Mouse (Mus musculus) neural tube, embryonic 13.5 days (tissue): ENCODE results near the gene Styx. TPM values are rescaled to one million over a fixed set of nuclear protein-coding genes. Genes with fewer than 3 reads are reported as not detected.
A peak's percentile ranks its signal among the peaks of the same experiment; 100 is the strongest.
"Not testable (repeated sequence)": the region's sequence is repeated elsewhere in the genome, so short reads cannot be mapped to it uniquely, and the experiment has no call there.

Experiments used
- ATAC-seq: fragments of 200-750 bp; cut with Nextera tagmentation; 2 replicates; pipeline ENCODE4 v1.8.0; 2017; ENCODE audit warnings: low read depth, mild to moderate bottlenecking, moderate TSS enrichment, moderate library complexity
- H3K27ac ChIP-seq: fragments of 300-500 bp; sonication (generic); replicated peaks from 2 replicates; pipeline ENCODE4 v1.5.1; 2015; ENCODE audit warnings: moderate library complexity, mild to moderate bottlenecking, inconsistent platforms
- H3K27me3 ChIP-seq: fragments of 300-500 bp; sonication (generic); 2 replicates; pipeline ENCODE4 v1.6.1; 2015; ENCODE audit warnings: mild to moderate bottlenecking, inconsistent platforms
- H3K36me3 ChIP-seq: fragments of 300-500 bp; sonication (generic); 2 replicates; pipeline ENCODE4 v1.6.1; 2015; ENCODE audit warnings: mild to moderate bottlenecking, inconsistent platforms
- H3K4me1 ChIP-seq: fragments of 300-500 bp; sonication (generic); replicated peaks from 2 replicates; pipeline ENCODE4 v1.6.1; 2015; ENCODE audit warnings: inconsistent platforms
- H3K4me2 ChIP-seq: fragments of 300-500 bp; sonication (generic); 2 replicates; pipeline ENCODE4 v1.6.1; 2015; ENCODE audit warnings: inconsistent platforms, mild to moderate bottlenecking, moderate library complexity
- H3K4me3 ChIP-seq: fragments of 300-500 bp; sonication (generic); 2 replicates; pipeline ENCODE4 v1.5.1; 2015; ENCODE audit warnings: mild to moderate bottlenecking, inconsistent platforms
- H3K9ac ChIP-seq: fragments of 300-500 bp; sonication (generic); 2 replicates; pipeline ENCODE4 v1.6.1; 2015; ENCODE audit warnings: moderate library complexity, mild to moderate bottlenecking, inconsistent platforms
- H3K9me3 ChIP-seq: fragments of 300-500 bp; sonication (generic); 2 replicates; pipeline ENCODE4 v1.6.1; 2016; ENCODE audit warnings: inconsistent platforms
- WGBS: fragments of 180-500 bp; shearing (Covaris S2); methylation state at CpG from one replicate; pipeline ENCODE4 v1.1.7; 2015; 5-methylcytosine and 5-hydroxymethylcytosine counted together
- polyA plus RNA-seq: library from polyadenylated mRNA; unstranded; fragments of >200 nt; fragmentation: Nextera tagmentation; extraction: Ambion mirVana; gene quantifications from 2 replicates; pipeline ENCODE4 v1.2.1, GENCODE M21; 2015

The Styx gene
- polyA plus RNA-seq, 1 experiment from 2014 or later: 68.3 TPM

DNA sequence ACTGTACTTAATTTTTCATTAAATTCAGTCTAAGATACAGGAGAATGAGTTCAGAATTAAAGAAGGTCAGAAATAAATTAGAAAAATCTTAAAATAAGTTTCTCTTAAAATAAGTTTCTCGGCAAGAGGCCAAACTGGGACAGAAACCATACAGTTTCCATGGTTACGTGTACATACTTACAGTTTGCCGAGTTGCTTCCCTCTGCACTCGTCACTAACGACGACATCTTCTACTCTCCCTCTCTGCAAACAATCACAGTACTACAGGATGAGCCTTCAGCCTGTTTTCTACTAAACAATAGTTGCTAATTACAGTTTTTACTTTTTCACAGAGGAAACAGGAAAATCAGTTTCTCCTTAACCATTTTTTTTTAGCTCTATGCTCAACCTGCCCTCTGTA lies 29.9 kb downstream of the Styx start:
- H3K4me3 ChIP-seq: no peak overlapping the region
- no peaks in the 10 kb centered on the region for H3K27me3 ChIP-seq
- peaks cover 34% of the 10 kb centered on the region for H3K36me3 ChIP-seq
- H3K9me3 ChIP-seq: no peaks in the 10 kb centered on the region
- no peak for ATAC-seq
- H3K4me2 ChIP-seq: no peak overlapping the region
- no peak overlapping the region for H3K9ac ChIP-seq
- H3K4me1 ChIP-seq: no peaks in the 10 kb centered on the region
- 89% methylated on average over 6 of the region's 6 CpGs for WGBS
- no peak overlapping the region for H3K27ac ChIP-seq

DNA sequence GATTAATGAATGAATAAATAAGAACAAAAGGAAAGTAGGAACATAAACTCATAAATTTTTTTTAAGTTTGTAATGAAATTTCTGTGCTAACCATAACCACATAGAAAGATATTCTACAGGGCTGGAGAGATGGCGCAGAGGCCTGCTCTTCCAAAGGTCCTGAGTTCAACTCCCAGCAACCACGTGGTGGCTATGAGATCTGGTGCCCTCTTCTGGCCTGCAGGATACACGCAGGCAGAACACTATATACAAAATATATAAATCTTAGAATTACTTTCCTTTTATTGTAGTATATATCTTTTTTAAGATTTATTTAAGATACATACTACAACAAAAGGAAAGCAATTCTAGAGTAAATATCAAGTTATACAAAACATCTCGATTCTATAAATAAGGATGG lies 32.0 kb downstream of the Styx start:
- Histone ChIP-seq H3K4me3 (no peak overlapping the region), H3K9me3 (no peaks in the 10 kb centered on the region), H3K27ac (no peak overlapping the region), H3K9ac (no peak overlapping the region), H3K36me3 (peaks cover 34% of the 10 kb centered on the region), H3K4me1 (peaks cover 10% of the 10 kb centered on the region), H3K27me3 (no peaks in the 10 kb centered on the region), H3K4me2 (no peak overlapping the region)
- no peak for ATAC-seq
- WGBS: 83% methylated on average over 4 of the region's 4 CpGs

GRCm38 (mm10) chr14:45385596-45385995 lies 34.7 kb downstream of the Styx start:
- H3K9me3 ChIP-seq: no peaks in the 10 kb centered on the region
- no peak for ATAC-seq
- H3K27me3 ChIP-seq: no peaks in the 10 kb centered on the region
- H3K27ac ChIP-seq: no peak overlapping the region
- 92% methylated on average over 2 of the region's 2 CpGs for WGBS
- no peak overlapping the region for H3K9ac ChIP-seq
- no peak overlapping the region for H3K4me3 ChIP-seq
- H3K36me3 ChIP-seq: peaks cover 12% of the 10 kb centered on the region
- H3K4me1 ChIP-seq: peaks cover 19% of the 10 kb centered on the region
- no peak overlapping the region for H3K4me2 ChIP-seq

DNA sequence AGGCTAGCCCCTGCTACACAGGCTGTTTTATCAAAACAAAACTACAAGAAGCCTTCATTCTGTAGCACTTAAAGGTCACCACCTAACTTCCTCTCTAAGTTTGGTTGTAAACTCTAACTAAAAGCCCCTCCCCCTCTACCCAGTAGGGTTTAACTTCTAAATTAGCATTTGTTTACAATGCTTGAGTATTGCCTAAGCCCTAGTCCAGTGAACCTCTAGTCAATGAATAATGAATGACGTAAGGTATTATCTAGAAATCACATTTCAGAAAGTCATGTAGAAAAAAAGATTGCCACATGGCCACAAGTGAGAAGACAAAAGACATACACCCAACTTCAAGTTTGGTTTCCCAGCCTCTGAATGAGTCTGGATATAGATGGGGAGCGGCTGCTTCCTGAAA lies 36.6 kb downstream of the Styx start:
- Histone ChIP-seq H3K36me3 (0 out of 2 replicates have a peak, but pooled peaks cover 3% of the 10 kb centered on the region), H3K4me2 (peak overlapping the region; percentile 81), H3K27me3 (no peaks in the 10 kb centered on the region), H3K9ac (peak overlapping the region; percentile 92; the same call in 1 of the 2 replicates), H3K9me3 (no peaks in the 10 kb centered on the region), H3K4me3 (peak overlapping the region; percentile 84), H3K27ac (no peak overlapping the region), H3K4me1 (peaks cover 19% of the 10 kb centered on the region)
- ATAC-seq: no peak
- 26% methylated on average over 2 of the region's 2 CpGs for WGBS

GRCm38 (mm10) chr14:45388345-45389181 lies 37.7 kb downstream of the Styx start:
- Histone ChIP-seq H3K4me2 (peak overlapping the region; percentile 81), H3K9me3 (no peaks in the 10 kb centered on the region), H3K4me1 (peaks cover 19% of the 10 kb centered on the region), H3K9ac (peak overlapping the region; percentile 92), H3K27ac (peak overlapping the region; percentile 75), H3K36me3 (no peaks in the 10 kb centered on the region), H3K27me3 (no peaks in the 10 kb centered on the region), H3K4me3 (peak overlapping the region; percentile 84)
- under 1% methylated on average over 71 of the region's 71 CpGs for WGBS
- ATAC-seq: peak; percentile 97

DNA sequence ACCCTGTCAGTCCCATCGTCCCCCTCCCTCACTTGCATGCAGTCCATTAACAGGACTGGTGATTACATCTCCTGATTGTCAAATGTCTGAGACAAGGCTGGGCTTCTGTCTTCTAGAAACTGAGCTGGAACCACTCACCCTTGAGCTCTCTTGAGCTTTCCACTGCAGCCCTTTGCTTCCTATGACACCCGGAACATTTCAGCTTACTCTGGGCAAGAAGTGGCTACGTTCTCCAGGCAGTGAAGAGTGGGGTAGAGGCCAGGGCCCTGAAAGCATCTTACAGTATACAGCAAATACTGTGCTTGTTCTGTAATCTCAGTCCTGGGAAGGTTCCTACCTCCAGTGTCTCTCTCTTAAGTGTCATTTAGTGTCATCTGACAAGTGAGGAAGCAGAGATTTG lies 38.3 kb downstream of the Styx start:
- no peaks in the 10 kb centered on the region for H3K9me3 ChIP-seq
- peak overlapping the region; percentile 75 for H3K27ac ChIP-seq
- WGBS: 26% methylated on average over 3 of the region's 3 CpGs
- H3K4me2 ChIP-seq: peak overlapping the region; percentile 81
- no peaks in the 10 kb centered on the region for H3K27me3 ChIP-seq
- H3K4me3 ChIP-seq: peak overlapping the region; percentile 84
- peaks cover 19% of the 10 kb centered on the region for H3K4me1 ChIP-seq
- peak; percentile 70; the same call in 1 of the 2 replicates for ATAC-seq
- peak overlapping the region; percentile 92 for H3K9ac ChIP-seq
- no peaks in the 10 kb centered on the region for H3K36me3 ChIP-seq

DNA sequence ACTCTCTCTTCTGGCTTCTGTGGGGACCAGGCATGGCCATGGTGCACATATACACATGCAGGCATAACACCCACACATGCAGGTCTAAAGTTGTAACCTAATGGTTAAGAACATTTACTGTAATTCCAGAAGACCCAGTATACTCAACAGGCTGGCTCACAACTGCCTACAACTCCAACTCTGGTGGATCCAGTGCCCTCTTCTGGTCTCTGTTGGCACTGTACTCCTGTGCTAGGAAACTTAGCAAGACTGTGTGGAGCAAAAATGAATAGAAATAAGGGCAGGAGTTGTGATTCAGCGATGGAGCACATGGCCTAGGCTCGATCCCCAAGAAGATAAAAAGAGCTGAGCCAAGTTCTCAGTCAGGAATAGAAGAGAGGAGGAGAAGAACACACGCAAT lies 48.9 kb downstream of the Styx start:
- Histone ChIP-seq H3K9me3 (no peaks in the 10 kb centered on the region), H3K4me3 (no peak overlapping the region), H3K36me3 (no peaks in the 10 kb centered on the region), H3K9ac (no peak overlapping the region), H3K4me2 (no peak overlapping the region), H3K27ac (no peak overlapping the region), H3K27me3 (no peaks in the 10 kb centered on the region), H3K4me1 (no peaks in the 10 kb centered on the region)
- WGBS: 83% methylated on average over 3 of the region's 3 CpGs
- no peak for ATAC-seq

- no peak for ATAC-seq
- no peaks in the 10 kb centered on the region for H3K36me3 ChIP-seq
- no peaks in the 10 kb centered on the region for H3K4me1 ChIP-seq
- no peak overlapping the region for H3K27ac ChIP-seq
- H3K9ac ChIP-seq: no peak overlapping the region
- H3K27me3 ChIP-seq: no peaks in the 10 kb centered on the region
- H3K4me3 ChIP-seq: no peak overlapping the region
- WGBS: 84% methylated on average over 7 of the region's 7 CpGs
- no peak overlapping the region for H3K4me2 ChIP-seq
- no peaks in the 10 kb centered on the region for H3K9me3 ChIP-seq
Measured at GRCm38 (mm10) chr14:45403651-45404050, 52.8 kb downstream of the Styx start.

GRCm38 (mm10) chr14:45404813-45405212 lies 53.9 kb downstream of the Styx start, which contains the start of gene Gnpnat1:
Gene Gnpnat1 (minus strand): TSS chr14:45404913.
- ATAC-seq, H3K27me3 ChIP-seq, H3K27ac ChIP-seq, H3K4me1 ChIP-seq, H3K36me3 ChIP-seq, H3K9ac ChIP-seq, H3K4me2 ChIP-seq, H3K9me3 ChIP-seq, H3K4me3 ChIP-seq: not testable (repeated sequence)
- WGBS: 83% methylated on average over 2 of the region's 3 CpGs

GRCm38 (mm10) chr14:45416265-45416664 lies 65.4 kb downstream of the Styx start:
- WGBS: 92% methylated on average over 4 of the region's 4 CpGs

GRCm38 (mm10) chr14:45418553-45418952 lies 67.7 kb downstream of the Styx start:
- Histone ChIP-seq H3K27me3 (no peaks in the 10 kb centered on the region), H3K4me2 (no peak overlapping the region), H3K4me3 (no peak overlapping the region), H3K36me3 (no peaks in the 10 kb centered on the region), H3K9me3 (no peaks in the 10 kb centered on the region), H3K9ac (no peak overlapping the region), H3K27ac (no peak overlapping the region), H3K4me1 (no peaks in the 10 kb centered on the region)
- no peak for ATAC-seq
- WGBS: 89% methylated on average over 3 of the region's 3 CpGs

More at GRCm38 (mm10) chr14:45416265-45416664, 65.4 kb downstream of the Styx start:
- Histone ChIP-seq H3K9ac (no peak overlapping the region), H3K27me3 (no peaks in the 10 kb centered on the region), H3K36me3 (no peaks in the 10 kb centered on the region), H3K4me1 (no peaks in the 10 kb centered on the region), H3K27ac (no peak overlapping the region), H3K4me2 (no peak overlapping the region), H3K4me3 (no peak overlapping the region), H3K9me3 (no peaks in the 10 kb centered on the region)
- ATAC-seq: no peak

DNA sequence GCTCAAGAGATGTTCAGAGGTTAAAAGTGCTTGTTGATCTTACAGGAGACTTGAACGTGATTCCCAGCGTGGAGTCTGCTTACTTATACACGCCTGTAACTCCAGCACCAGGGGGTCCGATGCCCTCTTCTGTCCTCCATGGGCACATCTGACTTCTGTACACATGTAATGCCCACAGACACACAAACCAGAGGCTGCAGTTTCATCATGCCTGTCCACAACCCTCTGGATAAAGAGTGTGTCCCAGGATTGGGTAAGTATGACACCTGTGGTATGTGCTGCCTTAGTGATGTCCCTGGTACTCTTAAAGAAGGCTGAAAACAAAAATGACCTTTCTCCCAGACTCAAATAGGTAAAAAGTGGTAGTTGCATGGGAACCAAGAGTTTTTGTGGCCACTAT lies 68.4 kb downstream of the Styx start:
- Histone ChIP-seq H3K4me3 (no peak overlapping the region), H3K9me3 (no peaks in the 10 kb centered on the region), H3K4me2 (no peak overlapping the region), H3K9ac (no peak overlapping the region), H3K27me3 (no peaks in the 10 kb centered on the region), H3K27ac (no peak overlapping the region), H3K4me1 (no peaks in the 10 kb centered on the region), H3K36me3 (no peaks in the 10 kb centered on the region)
- ATAC-seq: no peak
- WGBS: 84% methylated on average over 4 of the region's 4 CpGs
